Mouse (Mus musculus): ENCODE data around the gene Tnni3k.

DNA sequence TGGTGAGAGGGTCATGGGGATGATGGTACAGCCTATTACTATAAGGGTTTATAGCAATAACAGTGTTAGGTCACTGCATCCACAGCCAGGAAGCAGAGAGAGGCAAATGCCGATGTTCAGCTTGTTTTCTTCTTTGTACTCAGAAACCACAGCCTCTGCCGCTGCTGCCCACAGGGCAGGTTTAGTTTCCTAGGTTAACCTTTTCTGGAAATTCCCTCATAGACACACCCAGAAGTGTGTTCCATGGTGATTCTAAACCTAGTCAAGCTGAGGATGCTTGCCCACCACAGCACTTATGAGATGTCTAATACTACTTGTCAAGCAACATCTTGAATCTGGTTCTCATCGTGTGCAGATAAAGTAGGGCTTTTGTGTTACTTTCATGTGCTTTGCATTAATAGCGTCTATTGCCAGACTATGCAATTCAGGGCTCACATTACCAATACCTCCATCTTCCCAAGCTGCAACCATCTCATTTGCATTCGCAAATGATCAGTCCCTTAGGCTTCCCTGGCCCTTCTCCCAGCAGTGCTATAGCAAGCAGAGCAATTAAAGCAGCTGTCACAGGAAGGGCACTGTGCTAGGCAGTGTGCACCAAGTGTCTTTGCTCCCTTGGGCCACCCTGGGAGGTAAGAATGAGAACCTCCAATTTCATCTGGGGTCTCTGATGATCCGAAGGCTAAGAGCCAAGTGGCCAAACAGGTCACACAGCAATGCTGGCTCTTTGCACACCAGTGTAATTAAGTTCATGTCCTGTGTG lies 276.2 kb downstream of the Tnni3k start:
- TF ChIP-seq CTCF (IDR thresholded peaks at IDR 0.05; ENCODE audit: low read depth) (no peak), EP300 (IDR thresholded peaks at IDR 0.05; ENCODE audit: low read depth) (no peak)

Measured in liver, embryonic 14.5 days (tissue).